Mouse (Mus musculus): ENCODE measurements around the gene Grid1.

Grid1 gene

DNA sequence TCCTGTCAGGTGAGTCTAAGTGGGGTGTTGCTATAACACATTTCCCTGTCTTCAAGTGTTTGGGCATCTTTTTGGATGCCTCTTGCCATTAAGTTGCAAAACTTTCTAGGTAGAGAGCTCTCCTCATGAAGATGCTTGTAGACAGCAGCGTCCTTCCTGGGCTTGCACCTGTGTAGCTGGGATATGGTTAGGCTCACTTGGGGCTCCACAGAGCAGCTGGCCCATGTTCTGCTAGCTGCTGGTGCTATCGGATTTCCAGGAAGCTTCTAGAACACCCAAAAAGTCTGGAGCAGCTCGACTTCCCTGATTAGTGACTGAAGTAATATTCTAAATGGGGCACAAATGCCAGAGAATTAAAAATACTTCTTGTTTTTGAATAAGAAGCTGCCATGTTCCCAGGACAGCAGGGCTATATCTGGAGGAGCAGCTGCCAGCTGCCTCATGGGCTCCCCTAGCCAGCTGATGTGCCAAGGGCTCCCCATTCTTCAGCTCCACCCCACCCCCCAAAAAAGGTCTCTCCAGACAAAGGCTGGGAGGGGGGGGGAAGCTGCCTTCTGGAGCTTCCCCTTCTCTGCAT, 333.9 kb downstream of the Grid1 start:
- H3K4me3 ChIP-seq (replicated peaks; ENCODE audit: low read length), result no peak overlapping the region
- no peaks in the 10 kb centered on the region for H3K36me3 ChIP-seq (ENCODE audit: insufficient read depth, low read length)
- no peaks in the 10 kb centered on the region for H3K9me3 ChIP-seq (ENCODE audit: low read length)
- no peak for TF ChIP-seq NANOG (IDR thresholded peaks at IDR 0.05; ENCODE audit: borderline replicate concordance, low read length)
- no peaks in the 10 kb centered on the region for H3K4me1 ChIP-seq (replicated peaks; ENCODE audit: low read depth, low read length)
- H3K27me3 ChIP-seq (ENCODE audit: insufficient read depth, low read length), result no peaks in the 10 kb centered on the region

DNA sequence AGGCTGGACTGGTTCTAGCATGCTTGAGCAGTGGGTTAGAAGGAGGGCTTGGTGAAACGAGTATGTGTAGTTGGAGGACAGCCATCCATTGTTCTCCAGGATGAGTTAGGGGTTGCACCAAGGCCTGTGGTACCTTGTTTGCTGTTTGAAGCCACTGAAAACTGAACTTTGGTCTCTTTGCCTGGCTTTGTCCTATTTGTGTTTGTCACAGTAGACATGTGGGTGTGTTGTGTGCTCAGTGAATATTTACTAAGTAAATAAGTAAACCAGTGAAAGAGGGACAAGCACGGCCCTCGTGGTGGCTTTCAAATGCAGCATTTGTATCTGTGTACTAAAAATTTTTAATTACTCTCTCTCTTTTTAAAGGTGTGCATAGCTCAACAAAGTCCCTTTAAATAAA, 334.5 kb downstream of the Grid1 start:
- H3K36me3 ChIP-seq (ENCODE audit: insufficient read depth, low read length), result no peaks in the 10 kb centered on the region
- no peak for TF ChIP-seq CTCF (conservative IDR thresholded peaks at IDR 0.05; ENCODE audit: low read length)
- TF ChIP-seq NANOG (IDR thresholded peaks at IDR 0.05; ENCODE audit: borderline replicate concordance, low read length), result no peak
- TF ChIP-seq POU5F1 (IDR thresholded peaks at IDR 0.05; ENCODE audit: borderline replicate concordance, low read length), result no peak

DNA sequence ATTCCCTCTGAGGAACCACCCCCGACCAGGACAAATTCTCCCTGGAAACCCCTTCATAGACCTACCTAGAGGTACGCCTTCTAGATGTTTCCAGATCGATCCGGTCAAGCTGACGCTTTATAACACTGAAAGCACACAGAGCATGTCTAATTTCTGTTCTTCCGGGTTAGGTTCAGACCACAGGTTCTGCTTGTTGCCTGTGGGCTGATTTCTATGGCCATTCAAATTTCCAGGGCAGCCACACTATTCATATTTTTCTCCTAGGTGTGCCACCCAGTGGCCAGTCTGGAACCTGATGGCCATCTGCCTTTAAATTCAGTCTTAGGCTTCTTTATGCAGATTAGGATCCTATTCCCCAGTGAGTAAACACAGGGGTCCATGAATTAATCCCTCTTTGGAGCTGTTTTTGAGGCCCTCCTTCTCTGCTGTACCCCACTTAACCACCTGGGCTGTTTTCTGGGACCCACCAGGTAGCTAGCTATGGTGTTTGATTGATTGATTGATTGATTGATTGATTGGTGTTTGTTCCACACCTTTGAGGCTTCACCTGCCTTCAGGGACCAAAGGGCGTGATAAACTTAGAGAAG, 337.3 kb downstream of the Grid1 start:
- no peak overlapping the region for H3K4me3 ChIP-seq (replicated peaks; ENCODE audit: low read length)
- no peaks in the 10 kb centered on the region for H3K36me3 ChIP-seq (ENCODE audit: insufficient read depth, low read length)
- no peaks in the 10 kb centered on the region for H3K4me1 ChIP-seq (replicated peaks; ENCODE audit: low read depth, low read length)
- TF ChIP-seq POU5F1 (IDR thresholded peaks at IDR 0.05; ENCODE audit: borderline replicate concordance, low read length) (no peak), NANOG (IDR thresholded peaks at IDR 0.05; ENCODE audit: borderline replicate concordance, low read length) (no peak), CTCF (conservative IDR thresholded peaks at IDR 0.05; ENCODE audit: low read length) (no peak)
- H3K9me3 ChIP-seq (ENCODE audit: low read length), result no peaks in the 10 kb centered on the region
- no peaks in the 10 kb centered on the region for H3K27me3 ChIP-seq (ENCODE audit: insufficient read depth, low read length)

More for the DNA sequence above, 334.5 kb downstream of the Grid1 start:
- H3K4me3 ChIP-seq (replicated peaks; ENCODE audit: low read length), result no peak overlapping the region
- H3K4me1 ChIP-seq (replicated peaks; ENCODE audit: low read depth, low read length), result no peaks in the 10 kb centered on the region
- no peaks in the 10 kb centered on the region for H3K9me3 ChIP-seq (ENCODE audit: low read length)
- no peaks in the 10 kb centered on the region for H3K27me3 ChIP-seq (ENCODE audit: insufficient read depth, low read length)

DNA sequence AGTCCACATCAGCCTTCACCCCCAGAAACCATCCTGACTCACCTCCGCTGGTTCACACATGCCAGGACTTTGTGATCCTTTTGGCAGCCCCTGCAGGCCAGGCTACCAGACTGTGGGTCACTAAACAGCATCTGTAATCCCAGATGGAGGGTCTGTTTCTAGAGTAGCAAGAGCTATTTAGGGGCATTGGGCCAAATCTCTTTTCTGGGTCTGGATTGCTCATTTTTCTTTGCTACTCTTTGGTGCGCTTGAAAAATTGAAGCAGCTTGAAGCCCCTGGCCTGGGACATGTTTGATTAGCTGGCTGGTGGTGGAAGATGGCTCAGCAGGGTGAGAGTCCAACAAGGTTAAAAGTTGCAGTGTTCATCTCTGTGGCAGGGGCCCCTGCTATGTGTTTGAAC, 339.4 kb downstream of the Grid1 start:
- Histone ChIP-seq H3K9me3 (ENCODE audit: low read length) (no peaks in the 10 kb centered on the region), H3K27me3 (ENCODE audit: insufficient read depth, low read length) (no peaks in the 10 kb centered on the region), H3K36me3 (ENCODE audit: insufficient read depth, low read length) (no peaks in the 10 kb centered on the region), H3K4me1 (replicated peaks; ENCODE audit: low read depth, low read length) (no peaks in the 10 kb centered on the region), H3K4me3 (replicated peaks; ENCODE audit: low read length) (no peak overlapping the region)
- TF ChIP-seq POU5F1 (IDR thresholded peaks at IDR 0.05; ENCODE audit: borderline replicate concordance, low read length), result no peak
- TF ChIP-seq NANOG (IDR thresholded peaks at IDR 0.05; ENCODE audit: borderline replicate concordance, low read length), result no peak

DNA sequence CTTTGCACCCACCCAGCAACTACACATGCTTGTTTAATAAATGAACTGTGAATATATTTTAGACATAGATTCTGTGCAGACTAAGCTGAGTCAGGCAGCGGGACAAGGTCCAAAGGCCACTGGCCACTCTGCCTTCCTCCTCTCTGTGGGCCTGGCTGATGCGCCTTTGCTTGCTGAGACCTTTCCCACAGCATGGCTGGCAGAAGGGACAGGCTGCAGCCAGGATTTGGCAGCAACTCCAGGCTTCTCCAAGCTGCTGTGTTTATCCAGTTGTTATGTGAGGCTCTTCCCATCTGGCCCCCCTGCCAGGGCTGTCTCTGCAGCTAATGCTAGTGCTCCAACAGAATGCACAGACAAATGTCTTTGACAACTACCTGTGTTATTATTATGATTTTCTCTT, 347.5 kb downstream of the Grid1 start:
- Histone ChIP-seq H3K27me3 (ENCODE audit: insufficient read depth, low read length) (no peaks in the 10 kb centered on the region), H3K9me3 (ENCODE audit: low read length) (no peaks in the 10 kb centered on the region), H3K36me3 (ENCODE audit: insufficient read depth, low read length) (no peaks in the 10 kb centered on the region), H3K4me3 (replicated peaks; ENCODE audit: low read length) (no peak overlapping the region), H3K4me1 (replicated peaks; ENCODE audit: low read depth, low read length) (no peaks in the 10 kb centered on the region)
- TF ChIP-seq NANOG (IDR thresholded peaks at IDR 0.05; ENCODE audit: borderline replicate concordance, low read length), result no peak
- TF ChIP-seq POU5F1 (IDR thresholded peaks at IDR 0.05; ENCODE audit: borderline replicate concordance, low read length), result no peak
- TF ChIP-seq CTCF (conservative IDR thresholded peaks at IDR 0.05; ENCODE audit: low read length), result no peak

DNA sequence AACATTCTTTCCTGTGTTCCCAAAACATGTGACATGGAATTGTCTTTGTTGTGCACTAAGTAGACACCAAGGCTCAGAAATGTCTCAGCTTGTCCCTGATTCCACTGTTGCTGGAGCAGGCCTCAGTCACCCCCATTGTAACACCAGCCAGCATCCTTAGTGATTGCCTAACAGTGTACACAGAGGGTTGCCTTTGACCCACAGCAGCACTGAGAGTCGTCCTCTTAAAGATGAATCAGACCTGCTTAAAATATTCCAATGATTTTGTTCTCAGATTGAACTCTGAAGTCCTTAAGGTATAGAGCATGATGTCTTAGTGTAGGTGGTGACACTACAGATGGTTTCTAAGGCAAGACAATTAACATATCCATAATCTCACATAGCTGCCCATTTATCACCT, 354.0 kb downstream of the Grid1 start:
- H3K36me3 ChIP-seq (ENCODE audit: insufficient read depth, low read length), result no peaks in the 10 kb centered on the region
- H3K4me1 ChIP-seq (replicated peaks; ENCODE audit: low read depth, low read length), result no peaks in the 10 kb centered on the region
- no peaks in the 10 kb centered on the region for H3K9me3 ChIP-seq (ENCODE audit: low read length)
- no peak for TF ChIP-seq POU5F1 (IDR thresholded peaks at IDR 0.05; ENCODE audit: borderline replicate concordance, low read length)
- TF ChIP-seq NANOG (IDR thresholded peaks at IDR 0.05; ENCODE audit: borderline replicate concordance, low read length), result no peak
- TF ChIP-seq CTCF (conservative IDR thresholded peaks at IDR 0.05; ENCODE audit: low read length), result no peak
- no peak overlapping the region for H3K4me3 ChIP-seq (replicated peaks; ENCODE audit: low read length)
- no peaks in the 10 kb centered on the region for H3K27me3 ChIP-seq (ENCODE audit: insufficient read depth, low read length)

DNA sequence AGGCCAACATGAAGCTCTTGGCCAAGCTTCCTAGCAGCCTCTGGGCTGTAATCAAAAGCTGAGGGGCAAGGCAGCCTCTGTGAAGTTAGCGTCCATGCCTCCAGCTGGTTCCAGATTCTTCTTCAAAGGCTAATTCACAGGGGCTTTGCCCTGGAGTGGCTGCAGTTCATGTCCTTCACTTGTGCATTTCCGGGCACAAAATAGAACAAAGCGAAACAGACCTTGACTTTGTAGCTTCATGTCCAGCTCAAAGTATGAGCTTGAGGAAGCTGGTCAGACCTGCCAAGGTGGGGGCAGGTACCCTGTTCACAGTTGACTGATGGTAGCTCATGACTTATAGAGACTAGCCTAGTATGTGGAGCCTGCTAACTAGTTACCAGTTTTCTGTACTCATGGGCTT, 356.1 kb downstream of the Grid1 start:
- Histone ChIP-seq H3K27me3 (ENCODE audit: insufficient read depth, low read length) (no peaks in the 10 kb centered on the region), H3K9me3 (ENCODE audit: low read length) (no peaks in the 10 kb centered on the region), H3K4me1 (replicated peaks; ENCODE audit: low read depth, low read length) (no peaks in the 10 kb centered on the region), H3K36me3 (ENCODE audit: insufficient read depth, low read length) (no peaks in the 10 kb centered on the region), H3K4me3 (replicated peaks; ENCODE audit: low read length) (no peak overlapping the region)
- no peak for TF ChIP-seq CTCF (conservative IDR thresholded peaks at IDR 0.05; ENCODE audit: low read length)
- no peak for TF ChIP-seq POU5F1 (IDR thresholded peaks at IDR 0.05; ENCODE audit: borderline replicate concordance, low read length)
- TF ChIP-seq NANOG (IDR thresholded peaks at IDR 0.05; ENCODE audit: borderline replicate concordance, low read length), result no peak

DNA sequence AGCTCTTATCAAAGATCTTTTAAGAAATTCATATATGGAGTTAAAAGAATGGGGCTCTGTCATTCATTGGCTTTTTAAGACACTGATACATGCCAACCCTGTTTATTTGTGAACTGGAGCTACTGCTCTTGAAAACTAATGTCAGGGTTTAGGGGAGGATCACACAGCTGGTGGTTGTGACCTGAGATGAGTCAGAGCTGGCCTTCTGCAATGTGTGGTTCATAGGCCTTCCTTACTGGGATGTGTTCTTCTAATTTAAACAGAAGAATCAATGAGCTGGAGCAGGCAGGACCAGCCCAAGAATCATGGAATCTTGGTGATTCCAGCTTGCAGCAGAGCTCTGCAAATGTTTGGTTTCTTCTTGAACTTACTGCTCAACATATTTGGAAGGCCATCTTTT, 359.2 kb downstream of the Grid1 start:
- Histone ChIP-seq H3K9me3 (ENCODE audit: low read length) (peaks cover 6% of the 10 kb centered on the region), H3K27me3 (ENCODE audit: insufficient read depth, low read length) (no peaks in the 10 kb centered on the region), H3K4me3 (replicated peaks; ENCODE audit: low read length) (no peak overlapping the region), H3K36me3 (ENCODE audit: insufficient read depth, low read length) (no peaks in the 10 kb centered on the region), H3K4me1 (replicated peaks; ENCODE audit: low read depth, low read length) (no peaks in the 10 kb centered on the region)
- TF ChIP-seq POU5F1 (IDR thresholded peaks at IDR 0.05; ENCODE audit: borderline replicate concordance, low read length), result no peak
- no peak for TF ChIP-seq NANOG (IDR thresholded peaks at IDR 0.05; ENCODE audit: borderline replicate concordance, low read length)
- TF ChIP-seq CTCF (conservative IDR thresholded peaks at IDR 0.05; ENCODE audit: low read length), result no peak

DNA sequence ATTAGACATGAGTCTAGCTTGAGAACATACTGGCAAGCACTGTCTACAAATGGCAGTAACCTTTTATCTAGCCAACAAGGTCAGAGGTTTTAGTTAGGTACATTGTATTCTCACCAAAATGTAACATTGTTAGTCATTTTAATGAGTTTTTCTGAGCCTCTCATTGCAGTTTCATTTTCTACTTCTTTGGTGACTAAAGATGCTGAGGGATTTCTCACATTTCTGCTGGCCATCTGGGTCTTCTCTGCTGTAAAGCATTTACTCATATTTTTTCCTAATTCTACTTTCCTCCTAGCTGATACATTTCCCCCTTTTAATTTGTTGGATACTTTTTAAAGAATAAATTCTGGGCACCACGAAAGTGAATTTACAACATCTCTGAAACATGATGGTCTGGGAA, 365.5 kb downstream of the Grid1 start:
- Histone ChIP-seq H3K27me3 (ENCODE audit: insufficient read depth, low read length) (no peaks in the 10 kb centered on the region), H3K9me3 (ENCODE audit: low read length) (peaks cover 6% of the 10 kb centered on the region), H3K4me3 (replicated peaks; ENCODE audit: low read length) (no peak overlapping the region), H3K4me1 (replicated peaks; ENCODE audit: low read depth, low read length) (no peaks in the 10 kb centered on the region), H3K36me3 (ENCODE audit: insufficient read depth, low read length) (no peaks in the 10 kb centered on the region)
- TF ChIP-seq NANOG (IDR thresholded peaks at IDR 0.05; ENCODE audit: borderline replicate concordance, low read length), result no peak
- TF ChIP-seq CTCF (conservative IDR thresholded peaks at IDR 0.05; ENCODE audit: low read length), result no peak
- TF ChIP-seq POU5F1 (IDR thresholded peaks at IDR 0.05; ENCODE audit: borderline replicate concordance, low read length), result no peak

Measured in E14TG2a.4 (cell line).